Mouse (Mus musculus) heart, adult 11 months (tissue): ENCODE measurements around the gene Akt2.

Experiments used
- DNase-seq: peaks from one replicate; pipeline ENCODE4 v3.0.0; 2022

The Akt2 gene

DNA sequence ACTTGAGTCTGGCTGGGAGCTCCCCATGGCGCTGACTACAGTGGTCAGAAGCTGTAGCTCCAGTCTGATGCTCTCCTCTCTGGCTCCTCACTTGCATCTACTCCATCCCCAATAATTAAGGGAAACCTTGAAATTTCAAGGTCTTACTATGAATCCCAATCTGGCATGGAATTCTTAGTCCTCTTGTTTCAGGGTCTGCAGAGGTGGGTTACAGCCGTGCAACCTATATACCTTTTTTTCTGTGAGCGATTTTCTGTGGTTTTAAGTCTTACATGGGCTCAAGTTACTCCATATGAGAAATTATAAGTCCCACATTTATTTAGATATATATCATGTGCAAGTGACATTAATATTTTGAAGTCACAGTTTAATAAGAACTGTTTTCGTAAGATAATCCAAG, 1.3 kb upstream of the Akt2 start:
- no peak for DNase-seq

DNA sequence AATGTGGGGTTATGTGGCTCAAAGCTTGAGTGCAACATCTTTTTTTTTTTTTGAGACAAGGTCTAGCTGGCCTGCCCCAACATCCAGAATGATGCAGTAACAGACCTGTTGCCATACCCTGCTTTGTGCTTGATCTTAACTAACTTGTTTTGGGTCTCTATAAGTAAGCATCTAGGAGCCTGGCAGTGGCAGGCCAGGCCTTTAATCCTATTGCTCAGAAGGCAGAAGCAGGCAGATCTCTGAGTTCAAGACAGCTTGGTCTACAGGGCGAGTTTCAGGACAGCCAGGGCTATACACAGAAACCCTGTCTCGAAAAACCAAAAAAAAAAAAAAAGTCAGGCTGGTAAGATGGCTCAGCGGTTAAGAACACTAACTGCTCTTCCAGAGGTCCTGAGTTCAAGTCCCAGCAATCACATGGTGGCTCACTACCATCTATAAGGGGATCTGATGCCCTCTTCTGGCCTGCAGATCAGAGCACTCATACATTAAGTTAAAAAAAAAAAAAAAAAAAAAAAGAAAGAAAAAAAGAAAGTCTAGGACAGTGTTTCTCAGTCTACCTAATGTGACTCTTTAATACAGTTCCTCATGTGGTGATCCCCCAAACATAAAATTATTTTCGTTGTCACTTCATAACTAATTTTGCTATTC, 662 bp upstream of the Akt2 start:
- DNase-seq: peak; percentile 90

DNA sequence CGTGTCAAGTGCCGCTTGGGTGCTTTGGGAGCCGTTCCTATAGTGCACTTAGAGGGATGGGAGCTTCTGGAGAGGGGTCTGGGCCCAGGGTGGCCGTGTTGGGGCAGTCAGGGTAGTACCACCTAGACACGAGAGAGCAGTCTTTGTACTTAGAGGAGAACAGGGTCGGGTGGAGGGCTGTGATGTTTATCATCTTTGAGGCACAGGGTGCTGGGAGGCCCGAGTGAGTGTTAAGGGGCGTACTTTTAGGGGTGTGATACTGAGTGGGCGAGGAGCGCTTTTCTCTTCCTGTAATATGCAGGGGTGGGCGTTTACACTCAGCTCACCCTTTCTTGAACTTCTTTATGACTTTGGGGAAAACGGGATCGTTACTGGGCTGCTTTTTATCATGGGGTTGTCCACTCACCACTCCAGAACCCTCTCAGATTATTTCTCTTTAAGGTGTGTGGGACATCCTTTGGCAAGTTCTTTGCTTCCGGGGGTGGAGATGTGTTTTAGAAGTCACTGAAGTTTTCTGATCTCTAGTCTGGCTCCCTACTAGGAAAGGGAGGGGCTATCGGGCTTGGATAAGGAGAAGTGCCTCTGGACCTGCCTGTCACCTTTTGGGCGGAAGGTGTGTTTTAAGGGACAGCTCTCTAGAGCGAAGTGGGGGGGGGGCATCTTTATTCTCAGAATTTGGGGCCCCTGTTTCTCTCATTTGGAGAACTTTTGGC, 1.0 kb downstream of the Akt2 start:
- DNase-seq: peak; percentile 94

DNA sequence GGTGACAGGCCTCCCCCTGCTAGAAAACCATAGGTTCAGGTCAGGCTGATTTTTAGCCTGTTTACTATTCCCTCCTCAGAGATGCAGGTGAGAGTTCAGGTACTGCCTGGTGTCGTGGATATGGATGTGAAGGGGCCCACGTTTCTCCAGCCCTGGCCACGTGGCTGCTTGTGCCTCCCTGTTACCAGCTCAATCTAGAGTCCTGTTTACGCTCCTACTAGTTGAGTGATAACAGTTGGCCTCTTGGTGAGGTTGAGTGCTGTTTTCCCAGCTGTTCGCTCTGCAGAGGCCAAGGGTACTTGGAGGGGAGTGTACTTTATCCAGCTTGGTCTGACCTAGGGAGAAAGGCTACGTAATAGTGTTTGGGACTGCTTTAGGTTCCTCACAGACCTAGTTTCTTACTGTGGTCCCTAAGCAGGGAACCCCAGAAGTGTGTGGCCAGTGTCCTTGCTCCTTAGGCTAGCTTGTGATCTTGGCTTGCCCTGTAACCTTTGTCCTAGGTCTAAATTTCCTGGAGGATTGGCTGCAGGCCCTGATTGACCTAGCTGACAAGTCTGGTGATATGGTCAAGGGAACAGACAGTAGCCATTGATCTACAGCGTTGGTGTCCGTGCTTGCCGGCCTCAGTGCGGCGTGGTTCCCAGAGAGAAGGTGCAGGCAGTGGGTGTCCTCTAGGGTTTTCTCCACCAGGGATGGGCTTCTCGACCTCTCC, 1.7 kb downstream of the Akt2 start:
- DNase-seq: peak; percentile 97

DNA sequence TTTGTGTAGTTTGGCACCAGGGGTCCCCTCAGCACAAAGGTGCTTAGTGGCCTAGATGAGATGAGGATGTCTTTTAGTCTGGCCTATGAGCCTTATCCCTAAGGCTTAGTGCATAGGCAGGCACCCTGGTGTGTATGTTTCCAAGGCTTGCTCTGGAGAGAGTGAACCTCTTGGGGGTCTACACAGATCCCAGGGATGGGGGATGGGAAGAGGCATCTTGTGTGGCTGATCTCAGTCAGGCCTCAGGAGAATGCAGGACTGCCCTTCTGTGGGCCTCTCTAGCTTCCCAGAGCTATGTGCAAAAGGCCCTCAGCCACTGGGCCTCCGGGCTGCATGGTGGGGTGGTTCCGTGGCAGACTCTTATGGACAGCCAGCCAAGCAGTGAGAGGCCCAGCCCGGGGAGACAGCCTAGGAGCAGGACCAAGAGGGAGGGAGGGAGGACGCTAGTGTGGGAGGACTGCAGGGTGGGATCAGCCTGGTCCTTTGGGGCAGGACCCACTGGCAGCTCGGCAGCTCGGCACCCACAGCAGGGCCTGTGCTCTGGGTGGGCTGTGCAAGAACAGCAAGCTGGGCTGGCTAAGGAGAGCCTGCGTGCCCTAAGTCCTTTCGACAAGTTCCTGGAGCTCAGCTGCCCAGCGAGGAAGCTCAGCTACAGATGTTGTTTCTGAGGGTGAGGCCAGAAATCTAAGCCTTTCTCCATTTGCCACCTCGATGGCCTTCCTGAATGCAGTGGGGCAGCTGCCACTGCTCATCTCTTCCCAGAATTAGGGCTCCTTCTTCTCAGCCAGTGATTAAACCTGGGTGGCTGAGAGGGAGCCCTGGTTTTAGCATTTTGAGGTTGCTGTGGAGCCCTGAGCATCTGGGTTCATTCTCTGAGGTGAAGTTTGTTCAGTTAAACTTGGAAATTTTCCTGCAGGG, 5.5 kb downstream of the Akt2 start:
- DNase-seq: peak; percentile 97

DNA sequence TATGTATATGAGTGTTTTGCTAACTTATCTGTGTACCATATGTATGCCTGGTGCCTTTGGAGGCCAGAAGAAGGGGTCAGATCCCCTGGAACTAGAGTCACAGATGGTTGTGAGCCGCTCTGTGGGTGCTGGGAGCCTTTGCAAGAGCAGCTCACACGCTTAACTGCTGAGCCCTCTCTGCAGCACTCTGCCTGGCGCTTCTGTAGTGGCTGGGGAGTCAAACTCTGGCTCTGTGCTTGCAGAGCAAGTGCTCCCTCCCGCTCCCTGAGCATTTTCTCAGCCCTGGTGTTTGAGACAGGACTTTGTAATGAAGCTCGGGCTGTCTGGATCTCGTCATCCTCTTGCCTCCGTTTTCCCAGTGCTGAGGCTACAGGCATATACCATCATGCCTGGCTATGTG, 6.7 kb downstream of the Akt2 start:
- DNase-seq: no peak

DNA sequence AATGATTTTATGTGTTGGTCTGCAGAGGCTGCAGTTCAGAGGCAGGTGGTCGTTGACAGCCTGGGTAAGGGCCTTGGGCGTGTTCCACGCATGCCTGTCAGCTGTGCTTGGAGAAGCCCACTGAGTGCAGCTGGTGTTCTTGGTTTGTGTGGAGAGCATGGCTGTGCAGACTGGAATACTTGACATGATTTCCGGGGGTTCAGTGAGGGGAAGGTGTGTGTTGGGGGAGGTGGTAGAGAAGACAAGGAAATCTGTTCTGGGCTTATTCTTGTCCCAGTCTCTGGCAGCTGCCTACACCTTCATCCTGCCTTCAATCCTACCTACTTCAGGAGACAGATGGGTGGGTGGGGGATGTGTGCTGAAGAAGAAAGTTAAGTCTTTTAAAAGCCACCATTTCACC, 10.3 kb downstream of the Akt2 start:
- no peak for DNase-seq

DNA sequence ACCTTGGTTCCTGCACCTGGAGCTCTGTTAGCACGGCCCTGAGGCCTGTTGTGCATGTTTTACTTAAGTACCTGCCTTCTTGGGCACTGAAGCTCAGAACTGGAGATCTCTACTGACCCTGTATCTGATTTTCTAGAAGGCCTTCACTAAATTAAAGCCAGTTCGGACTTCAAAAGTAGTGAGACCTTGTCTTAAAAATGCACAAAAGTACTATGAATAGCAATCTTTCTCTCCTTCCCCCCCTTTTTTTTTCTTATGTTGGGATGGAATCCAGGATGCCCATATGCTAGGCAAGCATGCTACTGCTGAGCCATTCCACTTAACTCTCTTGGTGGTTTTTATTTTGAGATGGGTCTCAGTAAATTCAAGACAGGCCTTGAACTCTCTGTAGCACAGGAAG, 10.8 kb downstream of the Akt2 start:
- no peak for DNase-seq

DNA sequence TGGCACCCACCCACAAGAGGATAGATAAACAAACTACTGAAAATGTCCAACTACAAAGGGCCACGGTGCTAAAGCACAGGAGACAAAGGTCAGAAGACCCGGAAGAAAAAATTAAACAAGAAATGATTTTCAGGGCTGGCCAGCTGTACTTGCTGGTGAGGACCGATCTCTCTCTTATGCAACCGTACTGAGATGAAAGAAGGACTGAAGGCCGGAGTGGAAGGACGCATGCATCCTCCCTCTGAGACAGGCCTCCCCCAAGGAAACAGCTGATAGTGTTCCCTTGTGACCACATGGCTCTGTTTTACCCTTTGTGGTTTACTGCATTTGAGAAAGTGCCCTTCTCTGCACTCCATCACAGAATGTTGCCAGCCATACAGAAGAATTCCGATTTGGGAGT, 11.5 kb downstream of the Akt2 start:
- DNase-seq: no peak

DNA sequence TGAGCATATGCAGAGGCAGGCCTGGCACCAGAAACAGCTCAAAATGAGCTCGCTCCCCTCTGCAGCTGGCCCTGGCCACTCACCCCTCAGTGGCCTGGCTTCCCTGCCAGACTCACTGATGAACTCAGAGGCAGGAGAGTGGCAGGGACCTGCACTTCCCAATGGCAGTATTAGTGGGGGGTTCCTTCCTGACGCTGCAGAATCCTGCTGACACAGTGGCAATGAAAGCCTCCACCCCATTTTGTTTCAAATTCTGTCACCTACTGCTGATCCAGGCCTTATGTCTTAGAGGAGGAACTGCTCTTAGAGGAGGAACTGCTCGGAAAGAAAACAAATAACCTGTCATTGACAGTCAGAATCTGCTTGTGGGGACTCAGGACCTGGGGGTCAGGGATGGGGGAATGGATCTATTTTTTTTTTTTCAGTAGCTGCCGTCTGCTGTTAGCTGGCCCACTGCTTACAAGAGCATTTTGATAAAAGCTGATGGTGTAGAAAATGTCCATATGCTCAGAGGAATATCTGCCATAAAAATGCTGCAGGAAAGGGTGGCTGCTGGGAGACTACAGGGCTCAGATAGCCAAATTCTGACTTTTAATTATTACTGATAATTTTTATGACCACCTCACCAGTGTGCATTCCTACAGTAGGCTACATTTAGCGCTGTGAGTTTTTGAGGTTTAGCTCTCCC, 13.5 kb downstream of the Akt2 start:
- DNase-seq: no peak

DNA sequence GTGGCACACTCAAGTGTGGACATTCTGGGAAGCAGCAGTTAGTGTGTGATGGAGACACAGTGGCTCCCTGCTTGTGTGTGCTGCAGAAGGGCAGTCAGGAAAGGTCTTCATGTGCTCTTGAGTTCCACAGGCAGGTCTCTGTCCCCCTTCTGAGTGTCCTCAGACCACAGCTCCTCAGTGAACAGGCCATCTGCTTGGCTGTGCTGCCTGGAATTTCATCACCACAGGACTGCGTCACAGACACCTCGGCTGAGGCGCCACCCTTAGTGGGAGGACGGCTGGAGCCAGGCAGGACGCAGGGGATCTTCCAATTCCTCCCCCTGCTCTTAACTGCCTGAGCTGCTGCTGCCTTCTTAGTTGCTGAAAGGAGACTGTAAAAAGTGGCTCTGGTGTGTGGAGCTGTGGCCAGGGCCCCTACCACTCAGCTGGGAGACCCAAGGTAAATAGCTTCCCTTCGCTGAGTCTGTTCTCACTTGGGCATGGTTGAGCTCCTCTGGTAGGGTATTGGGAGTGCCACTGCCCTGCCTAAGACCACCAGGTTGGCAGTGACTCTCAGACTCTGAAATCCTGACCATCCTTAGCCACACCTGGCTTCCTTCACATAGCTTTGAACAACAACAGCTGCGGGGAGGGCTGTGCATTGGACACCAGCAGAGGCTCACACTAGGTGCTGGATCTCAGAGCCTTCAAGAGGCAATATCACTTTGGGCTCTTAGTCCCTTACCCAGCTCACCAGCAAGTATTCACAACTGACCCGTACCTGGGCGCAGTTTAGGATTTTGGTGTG, 14.3 kb downstream of the Akt2 start:
- peak; percentile 98 for DNase-seq

DNA sequence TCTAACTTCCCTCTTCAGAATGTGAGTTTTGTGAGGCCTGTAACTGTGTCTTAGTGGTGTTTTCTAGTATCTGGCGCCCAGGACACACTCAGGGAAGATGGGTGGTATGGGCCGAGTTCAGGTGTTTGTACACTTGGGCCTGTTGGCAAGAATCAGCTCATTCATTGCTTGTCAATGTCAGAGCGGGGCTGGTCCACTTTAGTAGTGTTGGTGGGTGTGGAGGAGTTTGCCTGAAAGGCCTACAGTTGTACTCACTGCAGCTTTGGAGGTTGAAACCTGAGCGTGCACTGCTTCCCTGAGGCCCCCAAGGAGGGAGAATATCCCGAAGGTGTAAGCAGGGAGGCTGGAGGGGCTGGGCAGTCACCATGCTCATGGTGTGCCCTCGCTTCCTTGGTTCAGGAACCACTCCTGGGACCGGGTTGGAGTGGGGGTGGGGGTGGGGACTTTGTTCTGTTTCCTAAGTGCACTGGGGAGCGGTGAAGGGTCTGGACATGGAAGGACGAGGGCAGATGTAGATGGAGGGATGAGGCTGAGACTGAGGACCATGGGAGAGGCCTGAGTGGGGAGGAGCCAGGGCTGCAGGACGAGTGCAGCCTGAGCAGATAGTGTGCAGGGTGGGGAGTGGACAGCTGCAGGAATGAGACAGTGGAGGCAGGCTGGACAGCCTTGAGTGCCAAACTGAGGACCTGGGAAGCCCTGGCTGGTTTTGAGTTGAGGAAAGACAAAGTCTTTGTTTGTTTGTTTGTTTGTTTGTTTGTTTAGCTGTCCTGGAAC, 15.3 kb downstream of the Akt2 start:
- DNase-seq: no peak

DNA sequence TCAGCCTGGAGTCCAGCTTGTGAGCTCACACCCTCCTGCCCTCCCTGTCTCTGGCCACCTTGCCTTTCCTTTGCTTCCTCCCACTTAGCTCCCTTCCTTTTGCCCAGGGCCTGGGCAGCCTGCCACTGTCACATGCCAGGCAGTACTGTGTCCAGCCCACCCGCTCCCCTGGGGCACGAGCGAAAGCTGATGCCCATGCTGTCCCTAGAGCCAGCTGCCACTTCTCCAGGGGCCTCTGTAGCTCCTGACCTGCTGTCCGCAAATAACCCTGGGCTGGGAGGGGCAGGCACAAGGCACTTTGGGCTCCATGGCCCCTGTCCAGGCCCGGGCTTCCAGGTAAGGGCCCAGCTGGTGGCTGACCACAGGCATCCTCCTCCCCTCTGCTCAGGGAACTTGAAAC, 16.2 kb downstream of the Akt2 start:
- DNase-seq: peak; percentile 99

DNA sequence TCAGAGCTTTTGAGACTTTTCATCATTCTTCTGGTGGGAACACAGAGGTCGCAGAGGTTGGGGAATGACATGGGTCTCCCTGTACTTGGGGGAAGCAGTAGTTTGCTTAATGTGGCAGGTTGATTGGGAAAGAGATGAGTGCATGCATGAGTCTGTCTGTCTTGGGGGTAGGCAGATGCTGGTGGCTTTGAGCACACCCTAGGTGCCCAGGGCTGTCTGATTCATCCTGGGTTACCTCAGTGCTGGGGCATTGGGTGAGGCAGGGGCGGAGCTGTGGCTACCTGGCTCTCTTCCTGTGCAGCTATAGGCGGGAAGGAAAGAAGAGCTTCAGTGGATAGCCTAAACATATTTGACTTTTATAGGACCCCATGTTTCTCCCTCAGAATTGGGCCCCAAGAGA, 16.8 kb downstream of the Akt2 start:
- DNase-seq: no peak

DNA sequence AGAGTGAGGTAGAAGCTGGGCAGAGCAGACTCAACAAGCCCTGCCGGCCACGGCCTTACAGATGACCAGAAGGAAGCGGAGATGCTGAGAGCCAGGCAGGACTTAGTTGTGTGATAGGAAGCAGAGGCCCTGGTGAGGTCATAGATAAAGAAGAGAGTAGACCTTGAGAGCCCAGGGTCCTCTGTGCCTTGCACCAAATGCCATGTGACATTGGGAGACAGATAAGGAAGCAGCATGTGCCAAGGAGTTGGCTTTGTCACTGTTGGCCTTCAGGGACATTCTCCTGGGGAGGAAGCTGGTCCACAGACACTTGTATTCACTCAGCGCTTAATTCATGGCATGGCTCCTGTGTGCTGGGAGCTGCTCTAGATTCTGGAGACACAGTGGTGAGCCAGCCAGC, 17.9 kb downstream of the Akt2 start:
- peak; percentile 93 for DNase-seq

DNA sequence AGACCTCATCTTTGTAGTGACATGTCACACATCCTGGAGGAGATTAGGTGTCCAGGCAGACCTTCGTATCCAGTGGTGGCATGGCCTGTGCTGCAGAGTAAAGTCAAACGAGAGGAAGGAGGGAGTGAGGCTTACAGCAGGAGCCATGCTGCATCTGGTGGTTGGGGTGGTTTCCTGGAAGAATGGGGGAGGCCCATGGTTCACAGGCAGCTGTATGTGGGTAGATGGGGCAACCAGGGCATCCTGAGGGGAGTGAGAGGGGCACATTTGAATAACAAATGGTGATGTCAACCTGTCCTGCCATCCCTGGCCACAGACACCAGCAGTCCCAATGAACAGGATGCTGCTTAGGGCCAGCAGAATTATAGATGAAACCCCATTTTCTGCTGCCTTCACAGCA, 18.3 kb downstream of the Akt2 start:
- no peak for DNase-seq

DNA sequence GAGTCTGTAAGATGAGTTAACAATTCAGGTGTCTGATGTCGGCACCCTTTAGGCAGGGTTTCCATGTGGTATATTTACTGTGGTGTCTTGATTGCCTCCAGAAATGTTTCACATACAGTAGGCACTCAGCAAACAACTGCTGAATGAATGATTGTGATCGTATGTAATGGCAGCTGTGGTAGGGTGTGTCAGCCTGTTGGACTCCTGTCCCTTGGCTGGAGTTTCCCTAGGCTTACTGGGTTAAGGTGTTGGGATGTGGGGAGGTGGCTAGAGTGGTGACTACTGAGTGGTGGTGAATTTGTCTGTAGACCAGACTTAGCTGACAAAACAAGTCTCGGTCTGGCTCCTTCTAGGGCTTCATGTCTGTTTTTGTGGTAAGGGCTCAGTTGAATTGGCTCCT, 19.0 kb downstream of the Akt2 start:
- no peak for DNase-seq

DNA sequence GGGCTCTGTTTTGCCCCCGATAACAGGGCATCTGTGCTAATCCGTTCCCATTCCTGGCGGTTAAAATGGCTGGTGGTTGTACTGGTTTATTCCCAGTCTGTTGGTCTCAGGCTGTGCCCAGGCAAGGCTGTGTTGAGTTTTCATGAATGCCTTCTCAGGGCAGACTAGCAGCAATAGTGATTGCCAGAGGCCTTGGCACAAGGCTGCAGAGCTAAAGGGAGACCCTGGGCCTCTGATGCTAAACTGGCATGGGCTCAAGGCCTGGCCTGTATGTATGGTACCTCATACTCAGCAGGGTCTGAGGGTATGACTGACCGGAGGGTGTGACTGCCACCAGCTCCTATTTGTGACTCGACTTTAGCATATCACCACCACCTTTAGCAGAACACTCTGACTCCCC, 19.5 kb downstream of the Akt2 start:
- no peak for DNase-seq

DNA sequence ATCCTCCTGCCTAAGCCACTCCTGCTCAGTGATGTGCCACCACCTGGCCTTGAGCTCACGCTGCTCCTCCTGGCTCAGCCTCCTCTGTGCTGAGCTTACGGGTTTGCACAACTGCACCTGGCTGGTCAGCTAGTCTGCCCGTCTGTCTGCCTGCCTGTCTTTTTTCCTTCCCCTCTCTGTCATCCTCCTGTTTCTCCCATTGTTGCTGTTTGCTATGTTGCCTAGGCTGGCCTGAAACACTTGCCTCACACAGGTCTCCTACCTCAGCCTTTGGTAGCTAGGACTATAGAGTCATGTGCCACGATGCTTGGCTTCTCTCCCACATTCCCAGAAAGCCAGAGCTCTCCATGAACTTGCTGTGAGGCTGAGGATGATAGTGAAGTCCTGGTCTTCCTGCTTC, 21.6 kb downstream of the Akt2 start:
- DNase-seq: no peak

DNA sequence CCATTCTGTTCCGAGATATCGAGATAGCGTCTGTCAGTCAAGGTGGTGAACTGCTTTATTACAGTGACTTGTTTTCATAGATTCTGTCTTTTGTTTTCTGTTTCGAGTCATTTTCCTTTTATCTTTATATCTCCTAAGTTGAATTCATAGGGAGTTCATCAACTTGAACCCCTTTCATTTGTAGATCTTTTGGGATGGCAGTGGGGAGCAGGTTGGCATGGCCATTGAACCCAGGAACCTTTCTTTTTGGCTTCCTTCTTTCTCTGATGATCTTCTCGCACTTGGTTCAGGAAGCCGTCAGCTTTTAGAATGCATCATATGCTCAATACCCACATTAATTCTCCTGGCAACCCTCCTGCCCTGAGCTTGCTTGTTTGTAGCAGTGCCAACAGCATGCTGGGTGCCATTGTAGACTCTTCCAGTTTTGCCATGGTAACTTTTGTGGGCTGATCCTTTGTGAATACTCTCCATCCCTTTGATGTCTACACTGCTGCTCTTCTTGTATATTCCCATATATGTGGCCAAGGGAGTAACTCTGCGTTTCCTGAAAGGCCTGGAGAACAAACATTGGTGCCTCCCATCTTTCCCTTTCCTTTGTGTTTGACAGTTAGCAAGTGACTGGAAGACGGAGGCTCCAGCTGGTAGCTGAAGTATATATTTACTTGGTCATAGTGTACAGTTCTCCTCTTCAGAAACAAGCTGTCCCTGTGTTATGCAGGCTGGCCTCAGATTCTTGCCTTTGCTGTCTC, 22.6 kb downstream of the Akt2 start:
- DNase-seq: no peak
